Mouse (Mus musculus): ENCODE data around the gene C1qtnf1. TPM values are rescaled to one million over a fixed set of nuclear protein-coding genes. Genes with fewer than 3 reads are reported as not detected.
A peak's percentile ranks its signal among the peaks of the same experiment; 100 is the strongest.

The C1qtnf1 gene
- polyA plus RNA-seq, 1 experiment from 2014 or later: 4.8 TPM

DNA sequence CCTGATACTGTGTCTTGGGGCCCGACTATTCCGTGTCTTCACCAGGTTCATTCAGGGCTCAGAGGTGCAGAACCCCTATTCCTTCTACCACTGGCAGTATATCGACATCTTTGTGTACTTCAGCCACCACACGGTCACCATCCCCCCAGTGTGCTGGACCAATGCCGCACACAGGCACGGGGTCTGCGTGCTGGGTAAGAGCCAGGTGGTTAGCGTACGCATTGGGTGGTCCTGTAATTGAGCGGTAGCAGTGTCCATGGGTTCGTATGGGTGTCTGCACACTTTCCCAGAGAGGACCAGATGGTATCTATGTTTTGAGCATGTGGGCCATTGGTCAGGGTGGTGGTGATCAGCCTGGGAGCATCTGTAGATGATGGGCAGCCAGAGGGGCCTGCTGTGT is 53.2 kb downstream of the C1qtnf1 start:
- Histone ChIP-seq H3K27me3 (replicated peaks) (no peaks in the 10 kb centered on the region), H3K4me2 (no peak overlapping the region), H3K36me3 (peaks cover 8% of the 10 kb centered on the region; the same call in 1 of the 2 replicates), H3K9ac (replicated peaks) (no peak overlapping the region), H3K4me3 (replicated peaks) (no peak overlapping the region), H3K27ac (replicated peaks) (no peak overlapping the region), H3K9me3 (replicated peaks) (no peaks in the 10 kb centered on the region), H3K4me1 (peaks cover 10% of the 10 kb centered on the region)
- no peak for ATAC-seq (ENCODE audit: low FRiP score)
- 92% methylated on average over 11 of the region's 11 CpGs for WGBS

GRCm38 (mm10) chr11:118481751-118482150 is 53.7 kb downstream of the C1qtnf1 start:
- peaks cover 14% of the 10 kb centered on the region for H3K4me1 ChIP-seq
- no peak overlapping the region for H3K4me3 ChIP-seq (replicated peaks)
- H3K9ac ChIP-seq (replicated peaks): no peak overlapping the region
- no peaks in the 10 kb centered on the region for H3K27me3 ChIP-seq (replicated peaks)
- no peak overlapping the region for H3K27ac ChIP-seq (replicated peaks)
- WGBS: 79% methylated on average over 14 of the region's 14 CpGs
- no peak overlapping the region for H3K4me2 ChIP-seq
- peaks cover 8% of the 10 kb centered on the region; the same call in 1 of the 2 replicates for H3K36me3 ChIP-seq
- no peak for ATAC-seq (ENCODE audit: low FRiP score)
- H3K9me3 ChIP-seq (replicated peaks): no peaks in the 10 kb centered on the region

GRCm38 (mm10) chr11:118484169-118484568 is 56.2 kb downstream of the C1qtnf1 start:
- Histone ChIP-seq H3K27me3 (replicated peaks) (no peaks in the 10 kb centered on the region), H3K36me3 (peaks cover 8% of the 10 kb centered on the region; the same call in 1 of the 2 replicates), H3K27ac (replicated peaks) (no peak overlapping the region), H3K4me1 (peaks cover 28% of the 10 kb centered on the region), H3K4me2 (no peak overlapping the region), H3K4me3 (replicated peaks) (no peak overlapping the region), H3K9ac (replicated peaks) (no peak overlapping the region), H3K9me3 (replicated peaks) (no peaks in the 10 kb centered on the region)
- WGBS: 86% methylated on average over 8 of the region's 8 CpGs
- no peak for ATAC-seq (ENCODE audit: low FRiP score)

DNA sequence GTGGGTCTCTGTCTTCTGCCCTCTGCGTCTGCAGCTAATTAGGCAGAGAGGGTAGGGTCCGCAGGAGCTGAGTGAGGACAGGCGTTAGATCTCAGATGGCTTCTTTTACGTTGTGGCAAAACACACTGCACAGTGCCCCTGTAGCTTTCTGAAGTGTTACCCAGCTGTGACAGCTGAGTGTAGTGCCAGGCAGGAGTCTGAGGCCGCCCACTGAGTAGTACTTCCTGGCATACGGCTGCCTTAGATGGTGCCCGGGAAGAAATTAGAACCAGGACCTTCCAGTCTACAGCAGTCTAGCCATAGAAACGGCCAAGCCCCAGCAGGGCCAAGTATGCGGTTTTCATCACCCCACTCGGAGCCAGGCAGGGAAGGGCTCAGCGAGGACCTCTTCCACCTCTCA is 57.3 kb downstream of the C1qtnf1 start:
- H3K4me2 ChIP-seq: no peak overlapping the region
- no peaks in the 10 kb centered on the region for H3K27me3 ChIP-seq (replicated peaks)
- no peak for ATAC-seq (ENCODE audit: low FRiP score)
- H3K9me3 ChIP-seq (replicated peaks): no peaks in the 10 kb centered on the region
- WGBS: 77% methylated on average over 11 of the region's 11 CpGs
- no peak overlapping the region for H3K9ac ChIP-seq (replicated peaks)
- H3K4me1 ChIP-seq: peaks cover 40% of the 10 kb centered on the region
- H3K36me3 ChIP-seq: peaks cover 8% of the 10 kb centered on the region; the same call in 1 of the 2 replicates
- no peak overlapping the region for H3K27ac ChIP-seq (replicated peaks)
- H3K4me3 ChIP-seq (replicated peaks): no peak overlapping the region

DNA sequence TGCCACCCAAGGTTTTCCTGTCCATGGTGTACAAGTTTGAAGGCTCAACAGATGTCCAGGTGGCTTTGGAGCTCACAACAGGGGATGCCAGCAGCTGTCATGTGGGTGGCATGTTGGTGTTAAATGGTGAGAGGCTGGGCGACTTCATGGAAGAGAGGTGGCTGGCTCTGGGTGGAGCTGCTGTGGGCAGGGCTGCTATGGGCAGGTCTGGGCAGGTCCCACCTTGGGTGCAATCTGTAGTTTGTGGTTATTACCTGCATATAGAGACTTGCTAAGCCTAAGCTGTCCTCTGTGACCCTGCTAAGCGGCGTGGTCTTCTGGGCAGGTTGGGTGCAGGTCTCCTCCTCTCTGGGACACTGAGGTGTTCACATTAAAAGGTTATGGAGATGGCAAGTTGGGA is 57.8 kb downstream of the C1qtnf1 start:
- Histone ChIP-seq H3K4me2 (no peak overlapping the region), H3K27me3 (replicated peaks) (no peaks in the 10 kb centered on the region), H3K9ac (replicated peaks) (no peak overlapping the region), H3K4me3 (replicated peaks) (no peak overlapping the region), H3K36me3 (peaks cover 8% of the 10 kb centered on the region; the same call in 1 of the 2 replicates), H3K9me3 (replicated peaks) (no peaks in the 10 kb centered on the region), H3K27ac (replicated peaks) (no peak overlapping the region), H3K4me1 (peaks cover 44% of the 10 kb centered on the region)
- no peak for ATAC-seq (ENCODE audit: low FRiP score)
- 92% methylated on average over 3 of the region's 3 CpGs for WGBS

- Histone ChIP-seq H3K27ac (replicated peaks) (no peak overlapping the region), H3K9ac (replicated peaks) (no peak overlapping the region), H3K4me1 (peaks cover 47% of the 10 kb centered on the region), H3K4me3 (replicated peaks) (no peak overlapping the region), H3K36me3 (peaks cover 8% of the 10 kb centered on the region; the same call in 1 of the 2 replicates), H3K27me3 (replicated peaks) (no peaks in the 10 kb centered on the region), H3K9me3 (replicated peaks) (no peaks in the 10 kb centered on the region), H3K4me2 (no peak overlapping the region)
- ATAC-seq (ENCODE audit: low FRiP score): no peak
- WGBS: 79% methylated on average over 6 of the region's 6 CpGs
These were observed 58.3 kb downstream of the C1qtnf1 start for GRCm38 (mm10) chr11:118486281-118486680.

- H3K27ac ChIP-seq (replicated peaks): peak overlapping the region; percentile 78
- no peaks in the 10 kb centered on the region for H3K27me3 ChIP-seq (replicated peaks)
- H3K9me3 ChIP-seq (replicated peaks): no peaks in the 10 kb centered on the region
- ATAC-seq (ENCODE audit: low FRiP score): no peak
- no peak overlapping the region for H3K4me2 ChIP-seq
- WGBS: 87% methylated on average over 29 of the region's 29 CpGs
- no peak overlapping the region for H3K4me3 ChIP-seq (replicated peaks)
- peaks cover 50% of the 10 kb centered on the region for H3K4me1 ChIP-seq
- H3K36me3 ChIP-seq: peaks cover 8% of the 10 kb centered on the region; the same call in 1 of the 2 replicates
- no peak overlapping the region for H3K9ac ChIP-seq (replicated peaks)
These were observed 59.1 kb downstream of the C1qtnf1 start for GRCm38 (mm10) chr11:118486881-118487772.

DNA sequence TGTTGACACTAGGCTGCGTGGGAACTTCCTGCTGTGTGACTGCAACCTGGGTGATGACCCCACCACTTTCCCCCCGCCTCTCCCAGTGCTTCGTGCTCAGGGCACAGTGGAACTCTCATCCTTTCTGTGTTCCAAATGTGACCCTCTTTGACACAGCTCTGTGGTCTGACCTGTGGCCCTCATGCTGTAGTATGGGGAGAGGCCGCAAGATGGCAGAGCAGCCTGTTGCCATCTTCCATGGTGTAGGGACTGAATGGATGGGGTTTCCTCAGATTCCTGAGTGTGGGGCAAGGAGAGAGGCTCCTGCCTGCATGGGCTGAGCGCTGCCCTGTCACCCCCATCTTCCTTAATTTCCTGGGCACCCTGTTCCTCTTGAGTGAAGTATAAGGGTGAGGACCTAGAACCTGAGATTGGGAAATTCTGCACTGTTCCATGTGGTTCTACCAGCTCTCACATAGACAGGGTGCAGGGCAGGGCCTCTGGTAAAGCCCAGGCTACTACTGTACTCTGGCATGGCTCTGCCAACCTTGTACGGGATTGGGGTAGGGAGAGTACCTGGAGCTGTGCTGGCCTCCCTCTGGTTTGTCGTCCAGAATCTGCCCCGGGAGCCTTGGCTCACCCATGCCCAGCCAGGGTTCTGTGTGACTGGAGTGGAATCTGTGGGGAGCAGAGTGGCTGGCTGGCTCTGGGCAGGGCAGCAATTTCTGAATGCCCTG is 60.3 kb downstream of the C1qtnf1 start:
- Histone ChIP-seq H3K4me1 (peaks cover 55% of the 10 kb centered on the region), H3K4me2 (no peak overlapping the region), H3K4me3 (replicated peaks) (no peak overlapping the region), H3K36me3 (peaks cover 3% of the 10 kb centered on the region; the same call in 1 of the 2 replicates), H3K27ac (replicated peaks) (peak overlapping the region; percentile 78), H3K9me3 (replicated peaks) (no peaks in the 10 kb centered on the region), H3K27me3 (replicated peaks) (no peaks in the 10 kb centered on the region), H3K9ac (replicated peaks) (0 out of 2 replicates have a peak overlapping the region, but pooled peaks have one; percentile 10)
- WGBS: 67% methylated on average over 8 of the region's 8 CpGs
- peak; percentile 58 for ATAC-seq (ENCODE audit: low FRiP score)

- peaks cover 3% of the 10 kb centered on the region; the same call in 1 of the 2 replicates for H3K36me3 ChIP-seq
- WGBS: 27% methylated on average over 12 of the region's 12 CpGs
- H3K4me1 ChIP-seq: peaks cover 60% of the 10 kb centered on the region
- ATAC-seq (ENCODE audit: low FRiP score): peak; percentile 68
- 0 out of 2 replicates have a peak overlapping the region, but pooled peaks have one; percentile 10 for H3K9ac ChIP-seq (replicated peaks)
- no peak overlapping the region for H3K4me3 ChIP-seq (replicated peaks)
- peak overlapping the region; percentile 78 for H3K27ac ChIP-seq (replicated peaks)
- H3K9me3 ChIP-seq (replicated peaks): no peaks in the 10 kb centered on the region
- H3K27me3 ChIP-seq (replicated peaks): no peaks in the 10 kb centered on the region
- no peak overlapping the region for H3K4me2 ChIP-seq
These were observed 60.9 kb downstream of the C1qtnf1 start for GRCm38 (mm10) chr11:118488907-118489270.

DNA sequence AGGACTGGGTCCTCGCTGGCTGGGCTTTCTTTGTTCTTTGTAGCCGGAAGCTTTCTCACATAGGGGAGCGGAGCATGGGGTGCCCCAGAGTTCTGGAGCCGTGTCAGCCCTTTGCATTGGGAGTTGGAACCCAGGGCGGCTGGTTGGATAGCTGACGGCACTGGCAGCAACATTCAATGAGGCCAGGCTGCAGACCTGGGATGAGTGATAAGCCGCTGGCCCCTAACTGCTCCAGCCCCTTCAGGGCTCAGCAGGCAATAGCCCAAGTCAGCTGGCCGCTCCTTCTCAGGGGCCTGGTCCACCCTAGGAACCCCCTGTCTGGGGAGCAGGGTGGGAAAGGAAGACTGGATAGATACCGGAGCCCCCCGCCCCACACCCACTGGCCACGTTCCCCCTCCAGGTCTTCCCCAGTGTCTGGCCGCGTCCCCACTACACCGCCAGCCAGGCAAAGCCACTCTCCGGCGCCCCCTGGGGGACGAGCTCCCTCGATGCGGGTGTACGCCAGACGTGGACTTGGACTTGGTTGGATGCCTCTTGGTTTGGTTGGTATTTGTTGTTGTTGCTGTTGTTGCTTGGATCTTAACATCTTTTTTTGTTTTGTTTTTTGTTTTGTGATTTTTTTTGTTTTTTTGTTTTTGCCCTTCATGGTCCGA is 62.7 kb downstream of the C1qtnf1 start:
- Histone ChIP-seq H3K4me3 (replicated peaks) (no peak overlapping the region), H3K9ac (replicated peaks) (0 out of 2 replicates have a peak overlapping the region, but pooled peaks have one; percentile 0), H3K36me3 (peaks cover 3% of the 10 kb centered on the region; the same call in 1 of the 2 replicates), H3K9me3 (replicated peaks) (no peaks in the 10 kb centered on the region), H3K4me2 (peak overlapping the region; percentile 32; the same call in 1 of the 2 replicates), H3K4me1 (peaks cover 61% of the 10 kb centered on the region), H3K27ac (replicated peaks) (peak overlapping the region; percentile 78), H3K27me3 (replicated peaks) (no peaks in the 10 kb centered on the region)
- no peak for ATAC-seq (ENCODE audit: low FRiP score)
- WGBS: 28% methylated on average over 22 of the region's 22 CpGs

DNA sequence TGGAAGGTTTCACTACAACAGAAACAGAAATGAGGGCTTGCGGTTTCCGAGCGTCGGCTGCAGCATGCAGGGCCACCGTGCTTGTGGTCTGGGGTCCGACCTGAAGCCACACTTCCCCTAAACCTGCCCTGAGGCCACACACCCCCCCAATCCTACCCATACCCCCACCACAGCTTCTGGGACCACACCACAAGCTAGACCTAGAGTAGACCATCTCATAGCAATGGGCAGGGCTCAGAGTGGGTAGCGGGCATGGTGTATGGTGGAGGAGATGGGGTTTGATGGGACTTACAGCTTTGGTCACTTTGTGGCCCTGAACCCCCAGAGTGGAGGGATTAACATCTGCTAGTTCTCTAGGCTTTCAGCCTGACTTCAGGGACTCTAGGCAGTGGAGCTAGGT is 63.2 kb downstream of the C1qtnf1 start:
- Histone ChIP-seq H3K4me2 (no peak overlapping the region), H3K9ac (replicated peaks) (no peak overlapping the region), H3K27ac (replicated peaks) (no peak overlapping the region), H3K4me3 (replicated peaks) (no peak overlapping the region), H3K36me3 (peaks cover 3% of the 10 kb centered on the region; the same call in 1 of the 2 replicates), H3K4me1 (peaks cover 62% of the 10 kb centered on the region), H3K27me3 (replicated peaks) (no peaks in the 10 kb centered on the region), H3K9me3 (replicated peaks) (no peaks in the 10 kb centered on the region)
- no peak for ATAC-seq (ENCODE audit: low FRiP score)
- WGBS: 90% methylated on average over 7 of the region's 7 CpGs
